17 mouse cellular contexts compared by ENCODE assay signal in the genomic region with DNA sequence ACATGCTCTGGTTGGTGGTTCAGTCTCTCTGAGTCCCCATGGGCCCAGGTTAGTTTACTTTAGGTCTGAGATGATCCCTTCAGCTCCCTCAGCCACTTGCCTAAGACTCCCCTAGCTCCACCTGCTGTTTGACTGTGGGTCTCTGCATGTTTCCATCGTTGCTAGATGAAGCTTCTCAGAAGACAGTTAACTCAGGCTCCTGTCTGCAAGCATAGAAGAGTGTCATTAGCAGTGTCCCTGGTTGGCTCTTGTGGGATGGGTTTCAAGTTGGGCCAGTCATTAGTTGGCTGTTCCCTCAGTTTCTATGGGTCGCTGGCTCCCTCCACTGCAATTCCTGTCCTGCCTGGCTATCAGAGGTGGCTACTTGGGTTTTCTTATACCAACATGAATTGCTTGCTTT. TPM values are rescaled to one million over a fixed set of nuclear protein-coding genes. Genes with fewer than 3 reads are reported as not detected.
DNase-seq lines count a peak whose midpoint lies in the region; ATAC-seq and TF ChIP-seq lines count a peak whose summit lies in the region.
"Had no signal": no experiment of that assay in that cellular context is flagged by ENCODE, and none has a peak within 500 bp of the region (broad histone marks: within the 10 kb centered on the region; RNA-seq: fewer than 3 reads in every experiment).

No protein-coding gene starts in this region.

- no peak overlapping the region for H3K9ac ChIP-seq in ES-Bruce4 (ENCODE audit: low read depth, poor library complexity, severe bottlenecking)
- H3K9ac ChIP-seq in liver, embryonic 12.5 days: no peak overlapping the region
- H3K9ac ChIP-seq: embryonic facial prominence, embryonic 15.5 days; heart, embryonic 15.5 days; limb, embryonic 15.5 days had no signal

- peaks cover 1% of the 10 kb centered on the region for H3K4me1 ChIP-seq in ES-Bruce4 (ENCODE audit: control insufficient read depth, insufficient read depth, low read length)
- H3K4me1 ChIP-seq in liver, embryonic 12.5 days: peaks cover 10% of the 10 kb centered on the region

- WGBS in liver, embryonic 12.5 days (ENCODE audit: insufficient replicate concordance): 42% methylated on average over 2 of the region's 2 CpGs

- peaks cover 39% of the 10 kb centered on the region for H3K36me3 ChIP-seq in ES-Bruce4 (ENCODE audit: control insufficient read depth, insufficient read depth, low read length, poor library complexity, severe bottlenecking)
- peaks cover 61% of the 10 kb centered on the region for H3K36me3 ChIP-seq in liver, embryonic 12.5 days

- TF ChIP-seq EP300 in ES-Bruce4 (IDR thresholded peaks at IDR 0.05; ENCODE audit: insufficient read depth, low read depth, low read length): no peak

- H3K27me3 ChIP-seq in ES-Bruce4 (ENCODE audit: control insufficient read depth, insufficient read depth, low read length, poor library complexity, severe bottlenecking): no peaks in the 10 kb centered on the region
- no peaks in the 10 kb centered on the region for H3K27me3 ChIP-seq in liver, embryonic 12.5 days (replicated peaks)
- H3K27me3 ChIP-seq: embryonic facial prominence, embryonic 15.5 days; heart, embryonic 15.5 days; limb, embryonic 15.5 days had no signal

- H3K27ac ChIP-seq in layer of hippocampus, adult 2 months: no peak overlapping the region
- H3K27ac ChIP-seq in ES-Bruce4 (ENCODE audit: insufficient read depth, low read length): peak overlapping the region; percentile 59
- H3K27ac ChIP-seq in liver, embryonic 12.5 days: peak overlapping the region; percentile 45
- H3K27ac ChIP-seq: embryonic facial prominence, embryonic 15.5 days; heart, embryonic 15.5 days; limb, embryonic 15.5 days had no signal

- peak; percentile 18; the same call in 1 of the 2 replicates for ATAC-seq in liver, embryonic 12.5 days
- ATAC-seq: forebrain, embryonic 16.5 days; hindbrain, embryonic 16.5 days had no signal

- no peak overlapping the region for H3K4me3 ChIP-seq in layer of hippocampus, adult 2 months
- H3K4me3 ChIP-seq in ES-Bruce4 (ENCODE audit: low read depth, low read length): no peak overlapping the region
- H3K4me3 ChIP-seq in liver, embryonic 12.5 days: no peak overlapping the region
- H3K4me3 ChIP-seq: embryonic facial prominence, embryonic 15.5 days; heart, embryonic 15.5 days; limb, embryonic 15.5 days had no signal

- DNase-seq in layer of hippocampus, adult 2 months (ENCODE audit: low spot score in 2 of 2): no peak
- no peak for DNase-seq in layer of hippocampus, postnatal 36 days
- peak; percentile 53 for DNase-seq in 416B (ENCODE audit: low read depth)
- no peak for DNase-seq in cerebellum, postnatal 25 days
- DNase-seq in ovary, postnatal 14 days (ENCODE audit: low spot score): no peak
- DNase-seq: cerebellum, adult 18-20 months; gastrocnemius, postnatal 36 days; kidney, postnatal 14 days; lung, postnatal 36 days; right cerebral cortex, postnatal 14 days had no signal

- TF ChIP-seq POLR2A in ES-Bruce4 (IDR thresholded peaks at IDR 0.05; ENCODE audit: insufficient read depth, low read length): no peak

- peak; percentile 39 for TF ChIP-seq CTCF in layer of hippocampus, adult 2 months (conservative IDR thresholded peaks at IDR 0.05)
- TF ChIP-seq CTCF in ES-Bruce4 (IDR thresholded peaks at IDR 0.05; ENCODE audit: low read depth, low read length): no peak

- H3K4me2 ChIP-seq in liver, embryonic 12.5 days: no peak overlapping the region
- H3K4me2 ChIP-seq: embryonic facial prominence, embryonic 15.5 days; heart, embryonic 15.5 days; limb, embryonic 15.5 days had no signal

- H3K9me3 ChIP-seq in ES-Bruce4 (replicated peaks; ENCODE audit: control insufficient read depth, insufficient read depth, low read length, poor library complexity, severe bottlenecking): no peaks in the 10 kb centered on the region
- no peaks in the 10 kb centered on the region for H3K9me3 ChIP-seq in liver, embryonic 12.5 days (replicated peaks)
- H3K9me3 ChIP-seq: embryonic facial prominence, embryonic 15.5 days; heart, embryonic 15.5 days; limb, embryonic 15.5 days had no signal

RNA-seq across cellular contexts. Expression of a gene that starts 5.2 kb away (rescaled TPM):
- 100 to 1,000 TPM; 160 to 167 TPM for total RNA-seq in layer of hippocampus, adult 2 months (2021)
- 100 to 1,000 TPM; 166 to 174 TPM for total RNA-seq in layer of hippocampus, postnatal 36 days (2021)
- polyA plus RNA-seq in ES-Bruce4 (2011; ENCODE audit: insufficient read depth, insufficient read length, low read depth, missing spikeins): 669 and 685 TPM in 2 replicates
- polyA plus RNA-seq in liver, embryonic 12.5 days (2016; fragmentation: Nextera tagmentation; extraction: Ambion mirVana): 682 and 694 TPM in 2 replicates

RNA-seq across cellular contexts. Expression of a gene that starts 16.7 kb away (rescaled TPM):
- 10 to 100 TPM; 30.9 to 31.8 TPM for total RNA-seq in layer of hippocampus, adult 2 months (2021)
- total RNA-seq in layer of hippocampus, postnatal 36 days (2021): 10 to 100 TPM; 25.3 to 38.0 TPM
- polyA plus RNA-seq in ES-Bruce4 (2011; ENCODE audit: insufficient read depth, insufficient read length, low read depth, missing spikeins): 19.8 and 25.9 TPM in 2 replicates
- 95.8 and 106 TPM in 2 replicates for polyA plus RNA-seq in liver, embryonic 12.5 days (2016; fragmentation: Nextera tagmentation; extraction: Ambion mirVana)
